Mouse (Mus musculus) embryonic facial prominence, embryonic 11.5 days (tissue): ENCODE data around the gene Proser1. TPM values are rescaled to one million over a fixed set of nuclear protein-coding genes. Genes with fewer than 3 reads are reported as not detected.

ENCODE experiments used
- ATAC-seq: fragments of 200-750 bp; cut with Nextera tagmentation; replicated peaks from 2 replicates; pipeline ENCODE4 v1.8.0; 2017; ENCODE audit warnings: low read depth; ENCODE audit not compliant: insufficient number of reproducible peaks, low FRiP score, low TSS enrichment
- DNase-seq: peaks from one replicate; pipeline ENCODE4 v3.0.0-alpha.2; 2015; ENCODE audit warnings: low spot score
- H3K27ac ChIP-seq: fragments of 300-500 bp; sonication (generic); replicated peaks from 2 replicates; pipeline ENCODE4 v1.5.1; 2014; ENCODE audit warnings: mild to moderate bottlenecking, low read depth, low read length, control low read depth
- H3K27me3 ChIP-seq: fragments of 300-500 bp; sonication (generic); 2 replicates; pipeline ENCODE4 v1.6.1; 2014; ENCODE audit warnings: mild to moderate bottlenecking, low read length, moderate library complexity, mixed read lengths; ENCODE audit not compliant: control insufficient read depth, insufficient read depth
- H3K36me3 ChIP-seq: fragments of 300-500 bp; sonication (generic); replicated peaks from 2 replicates; pipeline ENCODE4 v1.6.1; 2014; ENCODE audit warnings: low read depth, mild to moderate bottlenecking, low read length, moderate library complexity, mixed read lengths; ENCODE audit not compliant: control insufficient read depth, insufficient read depth
- H3K4me1 ChIP-seq: fragments of 300-500 bp; sonication (generic); 2 replicates; pipeline ENCODE4 v1.6.1; 2014; ENCODE audit warnings: low read length, mixed read lengths; ENCODE audit not compliant: control insufficient read depth, insufficient read depth
- H3K4me2 ChIP-seq: fragments of 300-500 bp; sonication (generic); 2 replicates; pipeline ENCODE4 v1.6.1; 2014; ENCODE audit warnings: low read depth, mild to moderate bottlenecking, control low read depth, low read length, moderate library complexity
- H3K4me3 ChIP-seq: fragments of 300-500 bp; sonication (generic); 2 replicates; pipeline ENCODE4 v1.5.1; 2014; ENCODE audit warnings: low read depth, low read length, control low read depth
- H3K9ac ChIP-seq: fragments of 300-500 bp; sonication (generic); replicated peaks from 2 replicates; pipeline ENCODE4 v1.6.1; 2014; ENCODE audit warnings: mild to moderate bottlenecking, control low read depth, low read length
- H3K9me3 ChIP-seq: fragments of 300-500 bp; sonication (generic); replicated peaks from 2 replicates; pipeline ENCODE4 v1.6.1; 2016; ENCODE audit warnings: mild to moderate bottlenecking, low read length, inconsistent platforms, mixed read lengths; ENCODE audit not compliant: control insufficient read depth
- WGBS: fragments of 180-500 bp; shearing (Covaris S2); extraction: QIAGEN DNeasy Blood & Tissue Kit; methylation state at CpG from one replicate; pipeline ENCODE4 v1.1.7; 2014; 5-methylcytosine and 5-hydroxymethylcytosine counted together
- polyA plus RNA-seq: library from polyadenylated mRNA; unstranded; fragments of >200 nt; fragmentation: Nextera tagmentation; extraction: Ambion mirVana; gene quantifications from 2 replicates; pipeline ENCODE4 v1.2.1, GENCODE M21; 2014

The Proser1 gene
- polyA plus RNA-seq, 1 experiment from 2014 or later = 19.5 TPM

- Histone ChIP-seq H3K9ac (no peak overlapping the region), H3K27ac (no peak overlapping the region), H3K9me3 (no peaks in the 10 kb centered on the region), H3K36me3 (no peaks in the 10 kb centered on the region), H3K4me2 (no peak overlapping the region), H3K4me3 (no peak overlapping the region), H3K27me3 (no peaks in the 10 kb centered on the region), H3K4me1 (no peaks in the 10 kb centered on the region)
- DNase-seq = no peak
- whole genome bisulfite sequencing = 72% methylated on average over 5 of the region's 5 CpGs
- no peak for ATAC-seq
Measured at GRCm38 (mm10) chr3:53436550-53436949, 26.9 kb upstream of the Proser1 start.

GRCm38 (mm10) chr3:53445540-53445939 lies 17.9 kb upstream of the Proser1 start:
- WGBS = 91% methylated on average over 5 of the region's 5 CpGs
- no peak overlapping the region for H3K27ac ChIP-seq
- no peaks in the 10 kb centered on the region for H3K9me3 ChIP-seq
- no peak overlapping the region for H3K4me3 ChIP-seq
- no peaks in the 10 kb centered on the region for H3K27me3 ChIP-seq
- ATAC-seq (no peak), DNase-seq (no peak)
- H3K4me2 ChIP-seq = no peak overlapping the region
- H3K9ac ChIP-seq = no peak overlapping the region
- H3K36me3 ChIP-seq = no peaks in the 10 kb centered on the region
- H3K4me1 ChIP-seq = no peaks in the 10 kb centered on the region

GRCm38 (mm10) chr3:53446801-53447200 lies 16.7 kb upstream of the Proser1 start:
- no peak overlapping the region for H3K4me2 ChIP-seq
- no peaks in the 10 kb centered on the region for H3K4me1 ChIP-seq
- no peak for ATAC-seq

GRCm38 (mm10) chr3:53448208-53448607 lies 15.3 kb upstream of the Proser1 start:
- no peaks in the 10 kb centered on the region for H3K9me3 ChIP-seq
- H3K36me3 ChIP-seq = no peaks in the 10 kb centered on the region
- H3K27me3 ChIP-seq = no peaks in the 10 kb centered on the region
- H3K4me3 ChIP-seq = no peak overlapping the region
- H3K4me1 ChIP-seq = no peaks in the 10 kb centered on the region
- 32% methylated on average over 2 of the region's 2 CpGs for WGBS
- ATAC-seq (no peak), DNase-seq (peak; percentile 92)
- H3K27ac ChIP-seq = no peak overlapping the region
- no peak overlapping the region for H3K9ac ChIP-seq
- H3K4me2 ChIP-seq = no peak overlapping the region

More at GRCm38 (mm10) chr3:53446801-53447200, 16.7 kb upstream of the Proser1 start:
- Histone ChIP-seq H3K9me3 (no peaks in the 10 kb centered on the region), H3K36me3 (no peaks in the 10 kb centered on the region), H3K9ac (no peak overlapping the region), H3K27me3 (no peaks in the 10 kb centered on the region), H3K4me3 (no peak overlapping the region), H3K27ac (no peak overlapping the region)
- 83% methylated on average over 3 of the region's 3 CpGs for WGBS
- DNase-seq = no peak

- H3K9ac ChIP-seq = no peak overlapping the region
- H3K36me3 ChIP-seq = peaks cover 4% of the 10 kb centered on the region; the same call in 1 of the 2 replicates
- no peak for ATAC-seq
- H3K9me3 ChIP-seq = no peaks in the 10 kb centered on the region
- DNase-seq = no peak
- H3K4me1 ChIP-seq = no peaks in the 10 kb centered on the region
- WGBS = 92% methylated on average over 11 of the region's 11 CpGs
- no peaks in the 10 kb centered on the region for H3K27me3 ChIP-seq
- H3K27ac ChIP-seq = no peak overlapping the region
- H3K4me2 ChIP-seq = no peak overlapping the region
- H3K4me3 ChIP-seq = no peak overlapping the region
Measured at GRCm38 (mm10) chr3:53450666-53451065, 12.8 kb upstream of the Proser1 start.

- H3K9me3 ChIP-seq = no peaks in the 10 kb centered on the region
- DNase-seq = no peak
- H3K4me1 ChIP-seq = no peaks in the 10 kb centered on the region
- WGBS = 90% methylated on average over 10 of the region's 10 CpGs
- H3K36me3 ChIP-seq = peaks cover 8% of the 10 kb centered on the region
- no peaks in the 10 kb centered on the region for H3K27me3 ChIP-seq
- no peak for ATAC-seq
- H3K9ac ChIP-seq = no peak overlapping the region
- H3K4me2 ChIP-seq = no peak overlapping the region
- no peak overlapping the region for H3K4me3 ChIP-seq
- H3K27ac ChIP-seq = no peak overlapping the region
Measured at GRCm38 (mm10) chr3:53452351-53452750, 11.1 kb upstream of the Proser1 start.

GRCm38 (mm10) chr3:53453346-53453745 lies 10.1 kb upstream of the Proser1 start:
- 93% methylated on average over 7 of the region's 7 CpGs for WGBS
- Histone ChIP-seq H3K36me3 (peaks cover 9% of the 10 kb centered on the region), H3K27ac (no peak overlapping the region), H3K4me1 (no peaks in the 10 kb centered on the region), H3K27me3 (no peaks in the 10 kb centered on the region), H3K4me2 (no peak overlapping the region), H3K4me3 (no peak overlapping the region), H3K9ac (no peak overlapping the region), H3K9me3 (no peaks in the 10 kb centered on the region)
- no peak for ATAC-seq
- no peak for DNase-seq

GRCm38 (mm10) chr3:53454005-53454404 lies 9.5 kb upstream of the Proser1 start:
- Histone ChIP-seq H3K27me3 (no peaks in the 10 kb centered on the region), H3K36me3 (peaks cover 9% of the 10 kb centered on the region)

More at GRCm38 (mm10) chr3:53454005-53454404, 9.5 kb upstream of the Proser1 start:
- Histone ChIP-seq H3K4me2 (no peak overlapping the region), H3K9me3 (no peaks in the 10 kb centered on the region), H3K4me1 (no peaks in the 10 kb centered on the region), H3K4me3 (no peak overlapping the region), H3K9ac (no peak overlapping the region), H3K27ac (no peak overlapping the region)
- DNase-seq = no peak
- no peak for ATAC-seq
- WGBS = 92% methylated on average over 6 of the region's 6 CpGs
